Mouse (Mus musculus): Measurements from ENCODE around the gene Ube3b. TPM values are rescaled to one million over a fixed set of nuclear protein-coding genes. Genes with fewer than 3 reads are reported as not detected.

Ube3b gene
- total and polyA plus RNA-seq, 3 experiments = 11.7 to 29.8 (median 22.1) TPM

DNA sequence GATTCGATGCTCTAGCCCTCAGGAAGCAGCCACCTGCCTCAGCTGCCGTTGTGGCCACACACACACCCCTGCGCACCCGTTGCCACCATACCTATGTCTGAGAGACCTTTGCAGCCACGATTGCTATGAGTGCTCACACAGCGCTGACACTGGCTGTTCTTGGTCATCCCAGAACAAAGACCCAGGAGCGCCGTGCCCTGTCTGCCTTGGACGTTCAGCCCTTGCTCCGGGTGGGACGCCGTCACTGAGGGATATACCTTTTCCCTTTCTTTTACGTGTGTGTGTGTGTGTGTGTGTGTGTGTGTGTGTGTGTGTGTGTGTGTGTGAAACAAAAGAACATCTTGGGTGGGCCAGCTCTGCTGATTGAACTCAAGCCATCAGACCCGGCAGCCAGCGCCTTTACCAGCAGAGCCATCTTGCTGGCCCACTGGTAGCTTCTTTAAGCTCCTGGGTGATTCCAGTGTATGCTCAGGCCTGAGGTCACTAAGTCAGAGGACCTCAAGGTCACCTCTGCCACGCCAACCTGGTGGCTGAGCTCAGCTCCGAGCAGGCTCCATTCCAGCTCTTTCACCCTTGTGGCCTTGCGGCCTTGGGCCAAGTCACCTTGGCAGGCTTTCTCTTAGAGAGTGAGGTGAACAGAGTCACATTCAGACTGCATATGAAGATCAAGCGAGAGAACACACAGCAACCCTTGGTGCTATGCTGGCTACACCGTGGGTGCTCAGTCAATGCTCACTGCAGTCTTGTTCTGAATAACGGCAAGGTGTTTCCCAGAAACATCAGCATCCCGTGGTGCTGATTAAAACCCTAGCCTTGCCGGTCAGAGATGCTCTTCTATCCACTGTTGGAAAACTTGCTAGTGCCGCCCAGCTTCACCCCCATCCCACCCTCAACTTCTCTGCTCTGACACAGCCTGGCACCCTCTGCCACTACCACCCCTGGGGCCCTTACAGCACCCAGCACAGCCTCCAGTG is 81.9 kb downstream of the Ube3b start:
- Histone ChIP-seq H3K36me3 (replicated peaks in 1 of 2; ENCODE audit: control insufficient read depth in 1 of 2, insufficient read depth in 1 of 2, low read length in 1 of 2) (peaks cover 0 to 9% of the 10 kb centered on the region in 2 experiments), H3K4me1 (ENCODE audit: control insufficient read depth in 1 of 2, insufficient read depth in 2 of 2) (peaks cover 0 to 22% of the 10 kb centered on the region in 2 experiments; a peak in 2 of 4 replicates), H3K27me3 (replicated peaks) (peaks cover 4% of the 10 kb centered on the region), H3K4me3 (replicated peaks in 1 of 3; ENCODE audit: low read depth in 2 of 3, low read length in 2 of 3, poor library complexity in 1 of 3) (no peak overlapping the region), H3K4me2 (ENCODE audit: insufficient read depth, low read depth, poor library complexity, severe bottlenecking) (no peak overlapping the region), H3K27ac (ENCODE audit: insufficient read depth, low read depth) (no peak overlapping the region), H3K9me3 (replicated peaks; ENCODE audit: low read length) (no peaks in the 10 kb centered on the region), H3K79me2 (replicated peaks; ENCODE audit: control insufficient read depth, extremely low read depth, insufficient read depth, poor library complexity, severe bottlenecking) (no peaks in the 10 kb centered on the region), H3K9ac (ENCODE audit: insufficient read depth, low read depth) (no peak overlapping the region)
- TF ChIP-seq GABPA (IDR thresholded peaks at IDR 0.05; ENCODE audit: insufficient replicate concordance, low read depth, low read length) = no peak
- TF ChIP-seq TBP (conservative IDR thresholded peaks at IDR 0.05; ENCODE audit: low read depth, low read length) = no peak
- no peak for TF ChIP-seq MAX (IDR thresholded peaks at IDR 0.05; ENCODE audit: low read length)
- dilution Hi-C loops (cut with MboI; ENCODE audit: extremely low pct_ligation_motif_present, extremely low pct_unique_long_range_greater_than_20kb, low sequenced_read_pairs) = no loop called here
- in situ Hi-C loops (cut with MboI; ENCODE audit: low pct_ligation_motif_present, low pct_unique_long_range_greater_than_20kb, low sequenced_read_pairs) = no loop called here
- DNase-seq (ENCODE audit: extremely low read depth) = no peak

DNA sequence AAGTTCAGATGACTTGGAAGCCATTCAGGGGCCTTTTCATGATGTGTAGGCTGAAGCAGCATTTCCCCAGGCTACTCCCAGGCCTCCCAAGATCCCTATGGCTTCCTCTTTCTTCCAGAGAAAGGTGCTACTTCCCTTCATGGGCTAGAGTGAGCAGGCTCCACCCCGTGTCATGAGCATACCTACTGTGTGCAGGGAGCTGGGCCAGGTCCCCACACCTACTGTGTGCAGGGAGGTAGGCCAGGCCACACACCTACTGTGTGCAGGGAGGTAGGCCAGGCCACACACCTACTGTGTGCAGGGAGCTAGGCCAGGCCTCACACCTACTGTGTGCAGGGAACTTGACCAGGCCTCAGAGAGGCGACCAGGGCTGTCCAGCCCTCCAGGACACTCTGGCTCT is 84.2 kb downstream of the Ube3b start:
- H3K27ac ChIP-seq (ENCODE audit: insufficient read depth, low read depth) = no peak overlapping the region
- H3K27me3 ChIP-seq (replicated peaks) = peaks cover 19% of the 10 kb centered on the region
- H3K9me3 ChIP-seq (replicated peaks; ENCODE audit: low read length) = no peaks in the 10 kb centered on the region
- dilution Hi-C loops (cut with MboI; ENCODE audit: extremely low pct_ligation_motif_present, extremely low pct_unique_long_range_greater_than_20kb, low sequenced_read_pairs) (no loop called here), in situ Hi-C loops (cut with MboI; ENCODE audit: low pct_ligation_motif_present, low pct_unique_long_range_greater_than_20kb, low sequenced_read_pairs) (no loop called here)
- no peaks in the 10 kb centered on the region for H3K36me3 ChIP-seq (replicated peaks in 1 of 2; ENCODE audit: control insufficient read depth in 1 of 2, insufficient read depth in 1 of 2, low read length in 1 of 2)
- H3K9ac ChIP-seq (ENCODE audit: insufficient read depth, low read depth) = no peak overlapping the region
- H3K4me1 ChIP-seq (ENCODE audit: control insufficient read depth in 1 of 2, insufficient read depth in 2 of 2) = peaks cover 0 to 26% of the 10 kb centered on the region in 2 experiments; a peak in 2 of 4 replicates
- DNase-seq (ENCODE audit: extremely low read depth) = no peak
- no peaks in the 10 kb centered on the region for H3K79me2 ChIP-seq (replicated peaks; ENCODE audit: control insufficient read depth, extremely low read depth, insufficient read depth, poor library complexity, severe bottlenecking)
- no peak overlapping the region for H3K4me2 ChIP-seq (ENCODE audit: insufficient read depth, low read depth, poor library complexity, severe bottlenecking)
- H3K4me3 ChIP-seq (replicated peaks in 1 of 3; ENCODE audit: low read depth in 2 of 3, low read length in 2 of 3, poor library complexity in 1 of 3) = no peak overlapping the region
- TF ChIP-seq ZNF384 (IDR thresholded peaks at IDR 0.05; ENCODE audit: low read depth, low read length) = no peak
- peak; percentile 81 for TF ChIP-seq ZKSCAN1 (IDR thresholded peaks at IDR 0.05; ENCODE audit: borderline replicate concordance, low read depth, low read length)
- TF ChIP-seq MXI1 (IDR thresholded peaks at IDR 0.05; ENCODE audit: low read depth, low read length) = no peak
- no peak for TF ChIP-seq ETS1 (conservative IDR thresholded peaks at IDR 0.05; ENCODE audit: low read depth, low read length)
- no peak for TF ChIP-seq GABPA (IDR thresholded peaks at IDR 0.05; ENCODE audit: insufficient replicate concordance, low read depth, low read length)

DNA sequence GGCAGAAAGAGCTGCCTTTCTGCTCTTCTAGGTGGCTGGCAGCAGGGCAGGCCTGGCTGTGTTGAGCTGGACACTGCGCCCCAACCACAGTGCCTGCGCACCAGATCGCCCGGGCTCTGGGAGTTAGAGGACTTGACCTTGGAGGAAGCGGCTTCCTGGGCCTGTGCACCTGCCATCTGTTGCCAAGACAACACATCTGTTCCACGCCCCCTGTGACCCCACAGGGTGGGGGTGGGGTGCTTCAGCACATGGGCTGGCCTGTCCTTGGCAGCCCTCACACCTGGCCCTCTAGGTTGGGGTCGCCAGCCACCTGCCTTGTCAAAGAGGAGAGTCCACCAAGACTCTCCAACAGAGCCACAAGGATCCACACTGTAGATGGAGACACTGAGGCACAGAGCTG is 85.2 kb downstream of the Ube3b start:
- TF ChIP-seq IRF4 (IDR thresholded peaks at IDR 0.05; ENCODE audit: low read depth, low read length) (no peak), TBP (conservative IDR thresholded peaks at IDR 0.05; ENCODE audit: low read depth, low read length) (no peak), ETS1 (conservative IDR thresholded peaks at IDR 0.05; ENCODE audit: low read depth, low read length) (no peak), KAT2A (IDR thresholded peaks at IDR 0.05; ENCODE audit: insufficient replicate concordance, low read length) (no peak), ZC3H11A (IDR thresholded peaks at IDR 0.05; ENCODE audit: low read depth, low read length) (no peak), JUN (IDR thresholded peaks at IDR 0.05; ENCODE audit: insufficient read depth, low read depth, low read length) (no peak), ELF1 (IDR thresholded peaks at IDR 0.05; ENCODE audit: low read depth, low read length) (no peak), TCF12 (IDR thresholded peaks at IDR 0.05; ENCODE audit: low read depth, low read length) (no peak), PAX5 (IDR thresholded peaks at IDR 0.05; ENCODE audit: low read length) (no peak), CHD2 (IDR thresholded peaks at IDR 0.05; ENCODE audit: low read length) (no peak), USF1 (IDR thresholded peaks at IDR 0.05; ENCODE audit: low read depth, low read length) (no peak), SMC3 (IDR thresholded peaks at IDR 0.05; ENCODE audit: low read depth, low read length) (no peak), CHD1 (IDR thresholded peaks at IDR 0.05; ENCODE audit: low read depth, low read length) (no peak), JUND (conservative IDR thresholded peaks at IDR 0.05; ENCODE audit: low read depth, low read length) (no peak), RCOR1 (conservative IDR thresholded peaks at IDR 0.05; ENCODE audit: low read depth, low read length) (no peak), ZMIZ1 (IDR thresholded peaks at IDR 0.05; ENCODE audit: low read depth, low read length) (no peak), USF2 (conservative IDR thresholded peaks at IDR 0.05; ENCODE audit: low read depth, low read length) (no peak)
- Histone ChIP-seq H3K79me2 (replicated peaks; ENCODE audit: control insufficient read depth, extremely low read depth, insufficient read depth, poor library complexity, severe bottlenecking) (no peaks in the 10 kb centered on the region), H3K4me3 (replicated peaks in 1 of 3; ENCODE audit: low read depth in 2 of 3, low read length in 2 of 3, poor library complexity in 1 of 3) (no peak overlapping the region), H3K27ac (ENCODE audit: insufficient read depth, low read depth) (no peak overlapping the region), H3K4me1 (ENCODE audit: control insufficient read depth in 1 of 2, insufficient read depth in 2 of 2) (peaks cover 0 to 21% of the 10 kb centered on the region in 2 experiments; a peak in 2 of 4 replicates), H3K9ac (ENCODE audit: insufficient read depth, low read depth) (no peak overlapping the region), H3K4me2 (ENCODE audit: insufficient read depth, low read depth, poor library complexity, severe bottlenecking) (no peak overlapping the region), H3K27me3 (replicated peaks) (peaks cover 30% of the 10 kb centered on the region), H3K36me3 (replicated peaks in 1 of 2; ENCODE audit: control insufficient read depth in 1 of 2, insufficient read depth in 1 of 2, low read length in 1 of 2) (no peaks in the 10 kb centered on the region), H3K9me3 (replicated peaks; ENCODE audit: low read length) (no peaks in the 10 kb centered on the region)
- no peak for DNase-seq (ENCODE audit: extremely low read depth)
- in situ Hi-C loops (cut with MboI; ENCODE audit: low pct_ligation_motif_present, low pct_unique_long_range_greater_than_20kb, low sequenced_read_pairs) = no loop called here
- dilution Hi-C loops (cut with MboI; ENCODE audit: extremely low pct_ligation_motif_present, extremely low pct_unique_long_range_greater_than_20kb, low sequenced_read_pairs) = no loop called here

All from CH12.LX (cell line).